Mouse (Mus musculus) Patski (cell line): ENCODE results near the gene Msrb3. TPM values are rescaled to one million over a fixed set of nuclear protein-coding genes. Genes with fewer than 3 reads are reported as not detected.

Experiments used
- ATAC-seq: fragments of 100-300 bp; one replicate; pipeline ENCODE4 v1.8.0; 2021
- CTCF ChIA-PET: fragments of 350-600 bp; sonication (Branson Sonifier 250); formaldehyde crosslinking; loops from one replicate; lab custom pipeline; 2022; ENCODE audit warnings: inconsistent platforms; lab: Charles Lee
- POLR2A ChIA-PET: fragments of 350-600 bp; sonication (Branson Sonifier 250); formaldehyde crosslinking; loops from one replicate; lab custom pipeline; 2022; ENCODE audit warnings: antibody characterized with exemption, inconsistent platforms; lab: Charles Lee
- DNase-seq: peaks from one replicate; pipeline ENCODE4 v3.0.0-alpha.2; 2011; ENCODE audit warnings: low read depth, low spot score
- H3K27me3 ChIP-seq: fragments of 371-371 bp; one replicate; pipeline ENCODE4 v1.5.1; 2021
- CTCF ChIP-seq: fragments of 100-300 bp; IDR thresholded peaks from one replicate; pipeline ENCODE4 v1.5.1; 2021
- in situ Hi-C: fragments of 300-500 bp; cut with MboI; formaldehyde crosslinking; loops from 3 replicates; pipeline ENCODE4 v1.11.1; 2018; ENCODE audit warnings: low pct_unique_long_range_greater_than_20kb, mixed read lengths
- polyA plus RNA-seq: library from polyadenylated mRNA; unstranded; gene quantifications from one replicate; pipeline ENCODE4 v1.2.3, GENCODE M21; 2021

Gene Msrb3
- polyA plus RNA-seq, 1 experiment from 2014 or later = 36.9 TPM

DNA sequence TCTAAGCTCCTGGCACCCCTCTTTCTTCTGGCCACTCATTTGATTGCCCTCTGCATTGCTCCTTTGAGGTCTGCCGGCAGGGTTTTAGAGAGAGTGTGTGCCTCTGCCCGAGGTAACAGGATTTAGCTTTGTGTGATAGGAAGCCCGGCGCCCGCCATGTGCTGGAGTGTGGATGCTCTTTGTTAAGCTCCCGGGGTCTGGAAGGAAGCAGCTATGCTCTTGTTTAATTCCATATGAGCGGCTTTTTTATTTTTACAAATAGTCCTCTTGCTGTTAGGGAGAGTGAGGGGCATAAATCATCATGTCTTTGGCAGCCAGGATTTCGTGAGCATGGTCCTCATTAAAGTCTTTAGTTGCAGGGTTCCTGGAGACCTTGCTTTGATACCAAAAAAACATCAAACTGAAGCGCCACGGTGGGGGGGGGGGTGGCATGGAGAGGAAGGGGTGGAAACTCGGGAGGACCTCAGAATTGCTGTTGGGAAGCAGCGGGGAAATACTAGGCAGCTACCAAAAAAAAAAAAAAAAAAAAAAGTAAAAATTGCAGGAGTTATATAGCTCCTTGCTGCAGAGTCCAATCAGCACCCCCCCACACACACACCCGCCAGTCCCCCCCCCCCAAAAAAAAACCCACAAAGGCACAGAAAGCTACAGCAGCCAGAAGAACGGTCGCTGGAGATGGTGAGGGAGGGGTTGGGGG lies 154.3 kb downstream of the Msrb3 start:
- in situ Hi-C loops = no loop called here
- no peak for DNase-seq

DNA sequence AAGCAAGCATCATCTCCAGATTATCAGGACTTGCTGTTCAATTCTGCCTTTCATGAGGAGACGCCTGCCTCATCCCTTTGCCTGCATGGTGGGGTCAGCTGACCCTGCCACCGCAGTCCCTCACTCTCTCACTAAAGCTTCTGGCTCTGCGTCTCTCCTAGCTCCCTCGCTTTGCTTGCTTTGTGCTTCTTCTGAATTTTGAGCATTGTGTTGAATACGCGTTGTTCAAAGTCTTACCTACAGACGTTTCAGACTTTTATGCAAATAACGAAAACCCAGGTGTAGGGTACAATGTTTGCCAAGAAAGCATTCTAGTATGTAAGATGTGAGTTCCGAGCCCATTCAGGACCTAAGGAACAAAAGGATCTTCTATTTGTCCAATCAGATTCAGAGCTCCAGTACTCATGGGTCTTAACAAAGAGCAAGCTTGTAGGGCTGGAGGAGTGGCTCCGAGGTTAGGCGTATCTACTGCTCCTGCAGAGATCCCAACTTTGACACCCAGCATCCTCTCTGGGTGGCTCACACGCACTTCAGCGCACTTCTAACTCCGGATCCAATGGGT lies 162.3 kb downstream of the Msrb3 start:
- TF ChIP-seq CTCF = no peak
- ATAC-seq (no peak), DNase-seq (no peak)
- CTCF ChIA-PET = no interaction called here
- POLR2A ChIA-PET = no interaction called here
- H3K27me3 ChIP-seq = no peaks in the 10 kb centered on the region
- in situ Hi-C loops = no loop called here

More for the DNA sequence above, 154.3 kb downstream of the Msrb3 start:
- CTCF ChIA-PET = interaction anchor here (0.8 kb wide), 2 partner anchors 8 to 29 kb away, joined by 3 read pairs; no protein-coding TSS in a partner anchor
- POLR2A ChIA-PET = no interaction called here
- no peak for TF ChIP-seq CTCF
- no peak for ATAC-seq
- no peaks in the 10 kb centered on the region for H3K27me3 ChIP-seq

DNA sequence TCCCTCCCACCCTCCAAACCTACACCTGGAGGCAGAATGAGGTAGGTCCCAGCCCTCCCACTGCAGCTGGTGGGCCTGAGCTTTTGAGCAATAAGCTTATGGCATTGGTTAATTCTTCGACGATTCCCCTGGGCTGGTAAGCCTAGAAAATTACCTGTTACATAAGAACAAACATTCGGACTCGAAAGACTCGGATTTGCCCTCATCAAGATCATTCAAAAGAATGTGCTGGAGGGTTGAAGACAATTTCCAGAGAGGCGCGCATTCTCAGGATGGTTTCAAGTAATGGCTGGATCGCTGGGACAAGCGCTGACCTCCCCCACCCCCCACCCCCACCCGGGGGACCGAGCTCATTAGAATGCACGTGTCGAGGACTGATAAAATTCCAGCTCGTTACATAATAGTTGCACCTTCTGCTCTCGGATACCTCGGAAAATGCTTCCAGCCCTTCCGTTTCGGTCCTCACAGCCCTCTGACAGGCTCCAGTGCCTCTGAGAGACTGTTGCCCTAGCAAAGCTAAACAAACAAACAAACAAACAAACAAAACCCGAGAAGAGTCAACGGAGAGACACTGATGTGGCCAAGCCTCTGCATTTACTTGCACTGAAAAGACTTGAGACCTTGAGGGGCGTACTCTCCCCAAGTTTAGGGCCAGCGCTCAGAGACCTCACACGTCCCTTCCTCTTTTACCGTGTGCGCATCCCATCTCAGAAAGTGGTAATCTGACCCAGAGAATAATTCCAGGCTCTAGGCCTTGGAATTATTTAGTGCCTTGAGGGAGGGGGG lies 163.0 kb downstream of the Msrb3 start:
- CTCF ChIA-PET = interaction anchor here (1.0 kb wide), 1 partner anchor 14 kb away, joined by 3 read pairs; no protein-coding TSS in a partner anchor
- POLR2A ChIA-PET = no interaction called here
- no peak for TF ChIP-seq CTCF
- in situ Hi-C loops = no loop called here
- ATAC-seq (no peak), DNase-seq (no peak)
- no peaks in the 10 kb centered on the region for H3K27me3 ChIP-seq

DNA sequence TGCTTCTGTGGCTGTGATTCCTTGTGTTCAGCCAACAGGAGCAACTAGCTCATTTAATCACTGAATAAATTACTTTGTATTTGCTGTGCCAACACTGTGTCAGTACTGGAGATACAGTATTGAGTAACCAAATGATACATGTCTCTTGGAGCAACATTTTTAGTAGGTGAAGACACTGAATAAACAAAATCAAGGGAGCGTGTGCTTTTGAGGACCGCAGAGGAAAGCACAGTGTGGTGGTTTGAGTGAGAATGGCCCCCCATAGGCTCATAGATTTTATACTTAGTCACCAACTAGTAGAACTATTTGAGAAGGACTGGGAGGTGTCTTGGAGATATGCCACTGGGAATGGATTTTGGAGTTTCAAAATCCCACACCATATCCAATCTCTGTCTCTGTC lies 164.5 kb downstream of the Msrb3 start:
- ChIA-PET CTCF (interaction anchor here (0.8 to 1.6 kb wide), 3 partner anchors 10 to 129 kb away, joined by 3 to 4 read pairs (median 3); no protein-coding TSS in a partner anchor), POLR2A (interaction anchor here (0.6 kb wide), 1 partner anchor 64 kb away, joined by 3 read pairs; no protein-coding TSS in a partner anchor)
- in situ Hi-C loops = no loop called here
- peak; percentile 49 for DNase-seq
- no peak for TF ChIP-seq CTCF
- ATAC-seq = peak; percentile 90
- H3K27me3 ChIP-seq = no peaks in the 10 kb centered on the region

Other genes with a start within 250 kb of the Msrb3 start
- gene Lemd3, start 80.2 kb upstream of the Msrb3 start, polyA plus RNA-seq = 12.4 TPM
- gene Wif1, start 134.9 kb upstream of the Msrb3 start, polyA plus RNA-seq = 0.03 TPM